Mouse (Mus musculus): Measurements from ENCODE around the gene Prpf3.

DNA sequence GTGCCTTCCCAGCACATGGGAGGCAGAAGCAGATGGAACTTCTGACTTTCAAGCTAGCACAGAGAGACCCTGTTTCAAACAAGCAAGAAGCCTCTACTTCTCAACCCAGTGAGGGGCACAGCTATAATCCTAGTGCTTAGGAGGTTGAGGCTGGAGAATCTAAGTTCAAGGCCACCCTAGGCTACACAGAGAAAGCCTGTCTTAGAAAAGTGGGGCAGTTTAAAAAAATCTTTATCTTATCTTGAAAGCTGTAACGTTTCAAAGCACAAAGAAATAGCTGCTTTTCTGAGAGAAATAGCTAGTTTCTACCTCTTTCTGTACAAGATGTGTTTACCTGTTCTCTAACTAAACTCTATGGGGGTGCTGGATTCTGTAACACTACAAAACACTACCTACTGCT lies 49.0 kb downstream of the Prpf3 start:
- TF ChIP-seq CTCF (conservative IDR thresholded peaks at IDR 0.05; ENCODE audit: low read length) (no peak), NANOG (IDR thresholded peaks at IDR 0.05; ENCODE audit: borderline replicate concordance, low read length) (no peak), POU5F1 (IDR thresholded peaks at IDR 0.05; ENCODE audit: borderline replicate concordance, low read length) (no peak)

Data from E14TG2a.4 (cell line).